Mouse (Mus musculus): ENCODE data around the gene Map4k4. TPM values are rescaled to one million over a fixed set of nuclear protein-coding genes. Genes with fewer than 3 reads are reported as not detected.
A peak's percentile ranks its signal among the peaks of the same experiment; 100 is the strongest.

Map4k4 gene
- polyA plus RNA-seq, 1 experiment: 22.8 TPM

- TF ChIP-seq GATA1 (IDR thresholded peaks at IDR 0.05; ENCODE audit: borderline replicate concordance, low read length): no peak
- TF ChIP-seq FLI1 (IDR thresholded peaks at IDR 0.05; ENCODE audit: low read length): no peak
- no peaks in the 10 kb centered on the region for H3K9me3 ChIP-seq
- H3K36me3 ChIP-seq (replicated peaks; ENCODE audit: low read length): peaks cover 15% of the 10 kb centered on the region
- H3K4me1 ChIP-seq: peaks cover 62% of the 10 kb centered on the region
- H3K27me3 ChIP-seq (replicated peaks): no peaks in the 10 kb centered on the region
- peak overlapping the region; percentile 66 for H3K4me3 ChIP-seq (replicated peaks)
Measured at GRCm38 (mm10) chr1:39968999-39969398, 68.3 kb downstream of the Map4k4 start.

- H3K27me3 ChIP-seq (replicated peaks): no peaks in the 10 kb centered on the region
- H3K4me1 ChIP-seq: peaks cover 55% of the 10 kb centered on the region
- no peak for TF ChIP-seq GATA1 (IDR thresholded peaks at IDR 0.05; ENCODE audit: borderline replicate concordance, low read length)
- TF ChIP-seq FLI1 (IDR thresholded peaks at IDR 0.05; ENCODE audit: low read length): no peak
- H3K9me3 ChIP-seq: no peaks in the 10 kb centered on the region
- peaks cover 21% of the 10 kb centered on the region for H3K36me3 ChIP-seq (replicated peaks; ENCODE audit: low read length)
- no peak overlapping the region for H3K4me3 ChIP-seq (replicated peaks)
Measured at GRCm38 (mm10) chr1:39969771-39970406, 69.2 kb downstream of the Map4k4 start.

- H3K4me1 ChIP-seq: peaks cover 56% of the 10 kb centered on the region
- H3K36me3 ChIP-seq (replicated peaks; ENCODE audit: low read length): peaks cover 46% of the 10 kb centered on the region
- no peak for TF ChIP-seq GATA1 (IDR thresholded peaks at IDR 0.05; ENCODE audit: borderline replicate concordance, low read length)
- no peak for TF ChIP-seq FLI1 (IDR thresholded peaks at IDR 0.05; ENCODE audit: low read length)
- H3K9me3 ChIP-seq: no peaks in the 10 kb centered on the region
- H3K27me3 ChIP-seq (replicated peaks): no peaks in the 10 kb centered on the region
- no peak overlapping the region for H3K4me3 ChIP-seq (replicated peaks)
Measured at GRCm38 (mm10) chr1:39972411-39972810, 71.7 kb downstream of the Map4k4 start.

GRCm38 (mm10) chr1:39973911-39974310 lies 73.2 kb downstream of the Map4k4 start:
- H3K4me1 ChIP-seq: peaks cover 53% of the 10 kb centered on the region
- peaks cover 54% of the 10 kb centered on the region for H3K36me3 ChIP-seq (replicated peaks; ENCODE audit: low read length)
- TF ChIP-seq FLI1 (IDR thresholded peaks at IDR 0.05; ENCODE audit: low read length) (no peak), GATA1 (IDR thresholded peaks at IDR 0.05; ENCODE audit: borderline replicate concordance, low read length) (no peak)
- no peaks in the 10 kb centered on the region for H3K27me3 ChIP-seq (replicated peaks)
- no peak overlapping the region for H3K4me3 ChIP-seq (replicated peaks)
- no peaks in the 10 kb centered on the region for H3K9me3 ChIP-seq

- no peaks in the 10 kb centered on the region for H3K9me3 ChIP-seq
- TF ChIP-seq GATA1 (IDR thresholded peaks at IDR 0.05; ENCODE audit: borderline replicate concordance, low read length) (no peak), FLI1 (IDR thresholded peaks at IDR 0.05; ENCODE audit: low read length) (no peak)
- peaks cover 60% of the 10 kb centered on the region for H3K36me3 ChIP-seq (replicated peaks; ENCODE audit: low read length)
- no peaks in the 10 kb centered on the region for H3K27me3 ChIP-seq (replicated peaks)
- peaks cover 50% of the 10 kb centered on the region for H3K4me1 ChIP-seq
- no peak overlapping the region for H3K4me3 ChIP-seq (replicated peaks)
Measured at GRCm38 (mm10) chr1:39975005-39975404, 74.3 kb downstream of the Map4k4 start.

GRCm38 (mm10) chr1:39976107-39976506 lies 75.4 kb downstream of the Map4k4 start:
- H3K27me3 ChIP-seq (replicated peaks): no peaks in the 10 kb centered on the region
- H3K4me3 ChIP-seq (replicated peaks): no peak overlapping the region
- no peaks in the 10 kb centered on the region for H3K9me3 ChIP-seq
- TF ChIP-seq FLI1 (IDR thresholded peaks at IDR 0.05; ENCODE audit: low read length): no peak
- no peak for TF ChIP-seq GATA1 (IDR thresholded peaks at IDR 0.05; ENCODE audit: borderline replicate concordance, low read length)
- H3K4me1 ChIP-seq: peaks cover 56% of the 10 kb centered on the region
- H3K36me3 ChIP-seq (replicated peaks; ENCODE audit: low read length): peaks cover 70% of the 10 kb centered on the region

- H3K27me3 ChIP-seq (replicated peaks): no peaks in the 10 kb centered on the region
- H3K4me3 ChIP-seq (replicated peaks): no peak overlapping the region
- H3K4me1 ChIP-seq: peaks cover 64% of the 10 kb centered on the region
- TF ChIP-seq GATA1 (IDR thresholded peaks at IDR 0.05; ENCODE audit: borderline replicate concordance, low read length) (no peak), FLI1 (IDR thresholded peaks at IDR 0.05; ENCODE audit: low read length) (no peak)
- no peaks in the 10 kb centered on the region for H3K9me3 ChIP-seq
- H3K36me3 ChIP-seq (replicated peaks; ENCODE audit: low read length): peaks cover 78% of the 10 kb centered on the region
Measured at GRCm38 (mm10) chr1:39976847-39977744, 76.4 kb downstream of the Map4k4 start.

- Histone ChIP-seq H3K36me3 (replicated peaks; ENCODE audit: low read length) (peaks cover 89% of the 10 kb centered on the region), H3K9me3 (no peaks in the 10 kb centered on the region), H3K4me1 (peaks cover 59% of the 10 kb centered on the region), H3K4me3 (replicated peaks) (no peak overlapping the region), H3K27me3 (replicated peaks) (no peaks in the 10 kb centered on the region)
- no peak for TF ChIP-seq FLI1 (IDR thresholded peaks at IDR 0.05; ENCODE audit: low read length)
- no peak for TF ChIP-seq GATA1 (IDR thresholded peaks at IDR 0.05; ENCODE audit: borderline replicate concordance, low read length)
Measured at GRCm38 (mm10) chr1:39978781-39979486, 78.2 kb downstream of the Map4k4 start.

- H3K36me3 ChIP-seq (replicated peaks; ENCODE audit: low read length): peaks cover 89% of the 10 kb centered on the region
- no peak overlapping the region for H3K4me3 ChIP-seq (replicated peaks)
- no peak for TF ChIP-seq FLI1 (IDR thresholded peaks at IDR 0.05; ENCODE audit: low read length)
- no peaks in the 10 kb centered on the region for H3K9me3 ChIP-seq
- no peaks in the 10 kb centered on the region for H3K27me3 ChIP-seq (replicated peaks)
- H3K4me1 ChIP-seq: peaks cover 63% of the 10 kb centered on the region
Measured at GRCm38 (mm10) chr1:39980314-39981290, 79.9 kb downstream of the Map4k4 start.

All from megakaryocyte, embryonic 14.5 days (primary cell).